Mouse (Mus musculus): ENCODE results near the gene Eddm3b.

The Eddm3b gene

GRCm38 (mm10) chr14:51094921-51095320, 19.3 kb upstream of the Eddm3b start:
- no peak for DNase-seq

- peak; percentile 74 for DNase-seq
Observed at GRCm38 (mm10) chr14:51095736-51096524, 18.3 kb upstream of the Eddm3b start.

GRCm38 (mm10) chr14:51098300-51098699, 15.9 kb upstream of the Eddm3b start:
- peak; percentile 95 for DNase-seq

GRCm38 (mm10) chr14:51098921-51099320, 15.3 kb upstream of the Eddm3b start:
- DNase-seq, result no peak

GRCm38 (mm10) chr14:51101284-51101683, 12.9 kb upstream of the Eddm3b start:
- peak; percentile 22 for DNase-seq

GRCm38 (mm10) chr14:51103217-51103616, 11.0 kb upstream of the Eddm3b start:
- peak; percentile 84 for DNase-seq

- no peak for DNase-seq
Observed at GRCm38 (mm10) chr14:51104366-51104765, 9.9 kb upstream of the Eddm3b start.

- no peak for DNase-seq
Observed at GRCm38 (mm10) chr14:51106449-51106967, 7.7 kb upstream of the Eddm3b start.

- DNase-seq, result no peak
Observed at GRCm38 (mm10) chr14:51111966-51112365, 2.3 kb upstream of the Eddm3b start.

GRCm38 (mm10) chr14:51113476-51113875, 750 bp upstream of the Eddm3b start:
- DNase-seq, result no peak

GRCm38 (mm10) chr14:51125684-51126083, 11.5 kb downstream of the Eddm3b start:
- no peak for DNase-seq

GRCm38 (mm10) chr14:51127648-51128258, 13.5 kb downstream of the Eddm3b start:
- DNase-seq, result no peak

- peak; percentile 43 for DNase-seq
Observed at GRCm38 (mm10) chr14:51128775-51129623, 14.8 kb downstream of the Eddm3b start.

- no peak for DNase-seq
Observed at GRCm38 (mm10) chr14:51129624-51129975, 15.4 kb downstream of the Eddm3b start.

- no peak for DNase-seq
Observed at GRCm38 (mm10) chr14:51130315-51130940, 16.2 kb downstream of the Eddm3b start.

- DNase-seq, result no peak
Observed at GRCm38 (mm10) chr14:51131086-51131815, 17.0 kb downstream of the Eddm3b start.

- DNase-seq, result no peak
Observed at GRCm38 (mm10) chr14:51132372-51132771, 18.1 kb downstream of the Eddm3b start.

- peak; percentile 28 for DNase-seq
Observed at GRCm38 (mm10) chr14:51140342-51140741, 26.1 kb downstream of the Eddm3b start.

- no peak for DNase-seq
Observed at GRCm38 (mm10) chr14:51142119-51142518, 27.9 kb downstream of the Eddm3b start.

- no peak for DNase-seq
Observed at GRCm38 (mm10) chr14:51142568-51142967, 28.3 kb downstream of the Eddm3b start.

GRCm38 (mm10) chr14:51143287-51143686, 29.1 kb downstream of the Eddm3b start:
- DNase-seq, result no peak

- no peak for DNase-seq
Observed at GRCm38 (mm10) chr14:51143937-51144336, 29.7 kb downstream of the Eddm3b start.
